Mouse (Mus musculus) adrenal gland (tissue): ENCODE results near the gene Fam207a.

Source experiments
- intact Hi-C: fragments of 180-260 bp; cut with DNase I; formaldehyde crosslinking; loops from one replicate; pipeline ENCODE4 v1.15.1; 2025

Fam207a gene

GRCm38 (mm10) chr10:77456507-77456906 is 59.1 kb downstream of the Fam207a start:
- intact Hi-C loops: no loop called here

GRCm38 (mm10) chr10:77455251-77456010 is 60.2 kb downstream of the Fam207a start:
- intact Hi-C loops: no loop called here

- intact Hi-C loops: no loop called here
These were observed 60.8 kb downstream of the Fam207a start for GRCm38 (mm10) chr10:77454795-77455194.

- intact Hi-C loops: no loop called here
These were observed 63.8 kb downstream of the Fam207a start for GRCm38 (mm10) chr10:77451822-77452221.

GRCm38 (mm10) chr10:77450159-77450464 is 65.5 kb downstream of the Fam207a start:
- intact Hi-C loops: no loop called here

- intact Hi-C loops: no loop called here
These were observed 66.0 kb downstream of the Fam207a start for GRCm38 (mm10) chr10:77449315-77450158.

- intact Hi-C loops: no loop called here
These were observed 66.8 kb downstream of the Fam207a start for GRCm38 (mm10) chr10:77448698-77449247.

- intact Hi-C loops: no loop called here
These were observed 67.4 kb downstream of the Fam207a start for GRCm38 (mm10) chr10:77448209-77448608.

GRCm38 (mm10) chr10:77447755-77448154 is 67.8 kb downstream of the Fam207a start:
- intact Hi-C loops: no loop called here

GRCm38 (mm10) chr10:77442250-77442649 is 73.3 kb downstream of the Fam207a start:
- intact Hi-C loops: no loop called here

GRCm38 (mm10) chr10:77441812-77442211 is 73.8 kb downstream of the Fam207a start:
- intact Hi-C loops: no loop called here

GRCm38 (mm10) chr10:77440841-77441755 is 74.5 kb downstream of the Fam207a start:
- intact Hi-C loops: no loop called here

GRCm38 (mm10) chr10:77440286-77440685 is 75.3 kb downstream of the Fam207a start:
- intact Hi-C loops: no loop called here

GRCm38 (mm10) chr10:77439026-77439425 is 76.6 kb downstream of the Fam207a start:
- intact Hi-C loops: no loop called here

GRCm38 (mm10) chr10:77438021-77438420 is 77.6 kb downstream of the Fam207a start:
- intact Hi-C loops: no loop called here
